Mouse (Mus musculus): ENCODE data around the gene Nfatc2.

DNA sequence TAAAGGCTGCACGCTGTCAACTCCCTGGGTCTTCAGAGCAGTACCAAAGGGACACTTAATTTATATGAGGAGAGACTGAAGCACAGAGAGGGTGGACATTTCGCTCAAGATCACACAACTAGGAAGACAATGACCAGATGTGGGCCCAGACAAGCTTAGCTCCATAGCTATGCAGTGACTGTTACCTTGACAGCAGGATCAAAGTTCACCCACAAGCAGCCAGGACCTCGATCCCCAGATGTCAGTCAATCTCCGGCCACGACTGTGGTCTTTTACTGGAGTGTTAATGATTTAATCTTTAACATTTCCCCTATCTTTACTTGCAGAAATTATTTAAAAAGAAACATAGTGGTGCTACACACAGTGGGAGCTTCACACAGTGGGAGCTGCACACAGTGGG is 49.1 kb downstream of the Nfatc2 start:
- TF ChIP-seq CTCF (IDR thresholded peaks at IDR 0.05; ENCODE audit: low read depth): no peak
- no peak for TF ChIP-seq EP300 (IDR thresholded peaks at IDR 0.05; ENCODE audit: low read depth)

Data from heart, postnatal 0 days (tissue).